Mouse (Mus musculus): ENCODE measurements around the gene Irak4.
A peak's percentile ranks its signal among the peaks of the same experiment; 100 is the strongest.

Irak4 gene

DNA sequence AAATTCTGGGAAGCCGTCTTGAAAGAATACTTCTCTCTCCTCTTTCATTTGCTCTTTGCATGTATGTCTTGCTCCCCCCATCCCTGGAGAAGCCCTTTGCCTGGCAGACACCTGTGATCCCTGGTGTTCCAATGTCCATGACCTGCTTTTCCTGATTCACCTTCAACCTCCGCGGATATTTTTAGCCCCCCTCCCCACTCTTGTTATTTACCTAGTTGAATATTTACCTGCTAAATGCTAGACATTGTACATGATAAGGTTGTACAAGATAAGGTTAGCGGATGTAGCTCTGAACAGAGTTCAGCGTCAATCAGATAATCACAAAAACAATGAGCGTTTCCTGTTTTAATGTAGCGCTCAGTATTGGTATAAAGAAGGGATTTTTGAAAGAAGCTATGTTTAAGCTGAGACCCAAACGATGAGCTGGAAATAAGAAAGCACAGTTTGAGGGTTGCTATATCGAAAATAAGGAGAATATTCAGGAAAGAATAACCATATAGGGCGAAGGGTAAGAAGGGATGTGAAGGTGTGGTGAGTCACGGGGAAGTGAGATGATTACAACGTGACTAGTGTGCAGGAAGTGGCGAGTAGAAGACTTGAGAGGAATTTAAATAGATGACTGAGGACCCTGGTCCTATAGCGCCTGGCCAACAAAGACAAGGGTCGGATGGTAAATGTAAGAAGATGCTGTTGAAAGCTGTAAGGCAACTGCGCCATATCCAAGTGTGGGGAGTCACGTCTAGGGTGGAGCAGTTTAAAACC, 15.6 kb downstream of the Irak4 start:
- DNase-seq (ENCODE audit: low read depth in 2 of 2, low spot score in 2 of 2): no peak

DNA sequence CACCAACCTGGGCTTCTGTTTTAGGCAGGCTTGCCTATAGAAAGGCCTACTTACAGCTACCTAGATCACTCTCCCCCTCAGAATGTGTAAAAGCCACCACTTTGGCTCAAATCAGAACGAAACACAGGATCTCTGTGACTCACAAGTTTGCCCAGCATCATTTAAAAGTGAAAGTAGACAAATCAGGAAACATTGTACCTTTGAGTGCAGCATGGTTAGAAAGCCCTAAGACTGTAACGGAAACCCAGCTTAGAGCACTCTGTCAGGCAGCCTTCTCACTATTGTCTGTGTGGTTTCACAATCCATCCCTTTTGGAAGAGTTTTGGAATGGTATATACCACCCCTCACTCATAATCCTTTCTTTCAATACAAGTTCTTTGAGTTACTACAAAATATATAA, 21.5 kb downstream of the Irak4 start:
- DNase-seq (ENCODE audit: low read depth in 2 of 2, low spot score in 2 of 2): no peak

DNA sequence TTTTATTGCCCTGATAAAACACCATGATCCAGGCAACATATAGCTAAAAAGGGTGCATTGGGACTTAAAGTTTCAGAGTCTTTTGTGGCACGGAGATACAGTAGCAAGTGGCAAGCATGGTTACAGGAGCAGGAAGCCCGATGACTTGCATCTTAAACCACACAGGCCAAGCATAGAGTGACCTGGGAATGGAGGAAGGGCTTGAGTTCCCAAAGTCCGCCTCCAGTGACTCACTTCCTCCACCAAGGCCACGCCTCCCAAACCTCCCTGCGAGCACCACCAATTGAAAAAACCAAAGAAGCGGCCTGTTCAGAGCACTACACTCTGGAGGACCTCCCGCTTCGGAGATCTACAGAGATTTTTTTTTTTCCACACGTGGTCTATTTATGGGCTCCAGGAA, 22.4 kb downstream of the Irak4 start:
- DNase-seq (ENCODE audit: low read depth in 2 of 2, low spot score in 2 of 2): no peak

DNA sequence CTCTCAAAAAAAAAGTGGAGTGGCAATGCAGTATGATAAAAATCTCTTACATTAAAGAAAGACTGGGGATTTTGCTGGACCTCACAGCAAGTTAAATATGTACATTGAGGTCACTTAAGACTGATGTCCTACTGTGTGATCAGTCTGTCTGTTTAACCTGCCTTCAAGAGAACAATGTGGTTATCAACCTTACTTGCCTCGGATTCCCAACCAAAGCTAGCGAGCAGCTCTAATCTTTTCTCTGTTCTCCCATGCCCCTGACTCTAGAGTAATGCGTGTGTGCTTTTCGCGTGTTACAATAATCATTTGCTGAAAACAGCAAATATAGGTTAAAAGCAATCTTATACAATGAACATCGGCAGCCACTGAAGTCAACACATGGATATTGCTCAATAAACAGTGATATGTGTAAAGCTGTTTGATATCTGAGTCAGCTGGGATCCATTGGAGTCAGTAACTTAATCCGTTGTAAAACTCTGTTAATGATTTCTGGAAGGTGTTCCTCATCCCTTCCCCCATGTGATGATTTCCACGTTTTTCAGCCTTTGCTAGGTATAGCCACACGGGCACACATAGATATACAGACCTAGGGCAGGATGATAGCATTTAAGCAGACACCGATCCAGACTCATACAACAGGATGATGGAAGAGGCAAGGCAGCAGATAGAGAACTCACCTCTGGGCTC, 25.2 kb downstream of the Irak4 start:
- DNase-seq (ENCODE audit: low read depth in 2 of 2, low spot score in 2 of 2): no peak

DNA sequence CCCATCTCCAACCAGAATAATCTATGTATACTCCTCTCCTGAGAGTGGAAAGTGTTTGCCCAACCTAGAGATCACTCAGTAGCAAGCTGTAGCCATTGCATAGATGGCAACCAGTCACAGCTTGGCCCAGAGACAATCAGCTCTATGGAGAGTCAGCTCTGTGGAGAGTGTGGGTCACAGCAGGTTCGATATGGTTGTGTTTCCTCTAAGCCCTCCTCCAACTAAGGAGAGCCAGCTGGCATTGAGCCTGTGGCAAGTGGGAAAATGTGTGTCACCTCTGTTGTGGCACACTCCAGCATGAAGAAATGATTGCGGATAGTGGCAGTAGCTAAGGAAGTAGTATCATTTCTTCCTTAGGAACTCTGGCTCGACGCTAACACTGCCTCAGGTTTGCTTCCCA, 28.1 kb downstream of the Irak4 start:
- no peak for DNase-seq (ENCODE audit: low read depth in 2 of 2, low spot score in 2 of 2)

DNA sequence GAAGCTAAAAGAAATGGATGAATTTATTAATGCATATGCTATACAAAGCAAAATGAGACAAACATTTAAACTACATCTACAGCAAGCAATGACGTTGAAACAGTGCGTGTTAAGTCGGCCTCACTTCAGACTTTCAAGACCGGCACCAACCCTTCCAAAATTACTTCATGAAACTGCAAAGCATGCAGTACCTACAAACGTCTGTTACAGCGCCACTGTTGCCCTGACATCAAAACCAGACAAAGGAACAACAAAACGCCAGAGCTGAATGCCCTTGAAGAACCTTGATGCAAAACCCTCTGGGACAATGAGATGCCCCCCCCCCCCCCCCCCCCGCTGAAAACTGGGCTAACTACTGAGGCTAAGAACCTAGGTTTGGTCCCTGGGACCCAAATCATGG, 29.3 kb downstream of the Irak4 start:
- DNase-seq (ENCODE audit: low read depth in 2 of 2, low spot score in 2 of 2): no peak

DNA sequence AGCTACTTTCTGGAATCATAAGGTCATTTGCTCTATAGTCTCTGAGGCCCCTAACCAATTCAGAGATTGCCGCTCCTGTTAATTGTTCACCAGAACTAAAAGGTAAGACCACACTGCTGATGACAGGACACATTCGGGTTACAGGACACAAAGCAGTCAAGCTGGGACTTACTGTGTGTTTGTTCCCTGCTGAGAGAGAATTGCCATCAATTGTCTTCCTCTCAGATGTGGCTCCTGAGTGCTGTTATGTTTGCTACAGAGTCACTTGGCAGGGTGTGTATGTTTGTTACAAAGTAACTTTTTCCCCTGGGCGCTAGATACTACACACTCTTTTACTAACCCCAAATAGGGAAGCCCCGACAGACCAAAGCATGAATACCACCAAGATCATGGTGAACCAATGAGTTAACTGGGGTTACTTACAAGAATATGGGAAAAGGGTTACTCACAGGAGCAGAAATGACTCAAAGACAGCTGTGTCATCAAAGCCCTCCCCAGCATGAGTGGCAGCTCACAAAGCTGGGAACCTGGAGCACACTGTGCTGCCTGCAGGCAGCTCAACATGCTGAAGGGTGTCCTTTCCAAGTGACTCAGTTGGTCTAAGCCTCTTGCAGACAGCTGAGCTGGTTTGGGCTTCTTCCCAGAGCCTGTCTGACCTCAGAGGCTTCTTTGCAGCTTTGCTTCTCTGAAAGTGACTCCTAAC, 31.3 kb downstream of the Irak4 start:
- no peak for DNase-seq (ENCODE audit: low read depth in 2 of 2, low spot score in 2 of 2)

DNA sequence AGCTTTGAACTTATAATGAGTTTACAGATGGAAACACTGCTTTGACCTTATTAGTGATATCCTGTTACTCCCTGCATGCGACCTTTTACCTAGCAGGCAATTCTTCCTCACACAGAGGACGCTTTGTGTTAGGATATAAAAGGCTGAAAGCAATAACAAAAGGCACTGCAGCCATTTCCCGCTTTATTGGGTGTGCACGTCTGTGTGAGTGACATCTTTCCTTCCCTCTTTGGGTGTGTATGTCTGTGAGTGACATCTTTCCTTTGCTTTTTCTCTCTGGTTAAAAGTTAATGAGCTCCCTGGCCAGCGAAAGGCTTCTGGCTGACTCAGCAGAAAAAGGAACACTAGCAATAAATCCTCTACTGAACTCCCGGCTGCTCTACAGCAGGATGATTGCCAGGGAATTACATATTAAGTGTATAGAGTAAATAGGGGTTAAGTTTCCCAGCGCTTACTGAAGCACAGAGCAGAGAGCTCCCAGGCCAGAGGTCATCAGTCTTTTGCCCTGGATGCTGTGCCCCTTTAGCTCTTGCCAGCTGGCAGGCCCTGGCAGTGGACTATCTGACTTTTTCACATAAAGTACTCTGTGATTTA, 38.7 kb downstream of the Irak4 start:
- no peak for DNase-seq (ENCODE audit: low read depth in 2 of 2, low spot score in 2 of 2)

DNA sequence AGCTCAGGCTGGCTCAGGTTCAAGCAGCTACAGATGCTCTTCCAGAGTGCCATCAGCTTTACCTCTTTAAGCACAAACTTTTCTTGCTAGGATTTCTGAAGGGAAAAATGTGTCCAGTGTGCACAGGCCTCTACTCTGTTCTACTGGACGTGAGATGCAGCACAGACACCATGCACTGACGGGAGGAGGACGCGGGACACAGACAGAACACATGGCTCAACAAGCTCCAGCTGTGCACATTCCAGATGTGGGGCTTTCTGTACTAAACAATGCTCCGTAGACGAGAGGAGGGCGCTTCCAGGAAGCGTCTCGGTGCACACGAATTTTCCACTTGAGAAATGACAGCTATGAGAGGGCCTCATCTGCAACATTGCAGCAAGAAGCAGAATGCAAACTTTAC, 39.7 kb downstream of the Irak4 start:
- no peak for DNase-seq (ENCODE audit: low read depth in 2 of 2, low spot score in 2 of 2)

DNA sequence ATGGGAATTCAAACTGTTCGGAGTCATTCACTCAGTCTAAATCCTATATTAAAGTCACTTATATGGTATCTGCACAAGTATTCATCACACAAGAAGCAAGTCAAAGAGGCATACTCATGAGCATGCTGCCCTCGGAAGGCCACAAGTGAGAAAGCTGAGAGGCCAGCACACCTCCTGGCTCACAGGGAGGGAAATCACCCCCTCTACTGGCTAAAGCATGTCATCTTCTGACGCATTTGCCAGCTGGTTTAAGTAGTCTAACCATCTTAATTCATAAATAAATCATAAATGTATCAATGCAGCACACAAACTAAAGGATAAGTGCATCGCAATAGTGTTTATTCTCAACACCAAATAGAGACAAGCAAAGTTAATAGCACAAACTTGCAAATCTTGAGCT, 41.3 kb downstream of the Irak4 start:
- no peak for DNase-seq (ENCODE audit: low read depth in 2 of 2, low spot score in 2 of 2)

DNA sequence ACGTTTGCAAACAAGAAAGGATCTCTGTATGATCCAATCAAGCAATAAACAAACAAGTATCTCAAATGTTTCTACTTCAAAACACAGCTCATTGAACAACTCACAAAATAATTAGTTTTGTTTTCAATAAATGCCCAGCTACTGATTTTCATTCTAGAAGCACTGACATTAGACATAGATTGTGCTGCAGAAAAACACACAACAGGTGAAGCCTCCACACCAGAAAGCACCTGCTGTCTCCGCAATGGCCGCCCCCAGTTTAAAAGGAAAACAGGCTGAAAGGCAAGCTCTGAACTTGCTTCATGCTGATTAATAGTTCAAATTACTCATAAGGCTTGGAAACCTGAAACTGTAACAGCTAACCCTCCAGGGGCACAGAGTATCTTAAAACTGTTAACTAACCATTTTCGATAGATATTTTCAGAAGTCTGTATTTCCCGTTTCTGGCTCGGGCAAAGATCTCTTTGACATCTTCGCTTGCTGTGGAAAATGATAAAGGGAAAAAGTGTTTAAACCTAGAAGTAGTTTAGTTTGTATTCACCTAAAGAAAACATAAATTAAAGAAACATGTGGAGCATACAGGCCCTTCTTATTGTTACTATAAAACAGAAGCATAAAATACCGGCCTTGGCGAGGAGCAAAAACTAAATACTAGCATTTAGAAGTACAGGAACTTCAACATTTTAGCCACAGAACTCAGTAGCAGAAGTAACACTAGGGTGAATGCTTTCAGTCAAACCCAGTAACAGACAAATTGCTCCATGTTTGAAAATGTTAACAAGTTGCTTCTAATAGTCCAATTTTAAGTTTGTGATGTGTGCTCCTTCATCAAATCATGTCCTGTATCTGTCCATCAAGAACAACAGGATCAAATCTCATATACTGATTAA, 44.6 kb downstream of the Irak4 start:
- no peak for DNase-seq (ENCODE audit: low read depth in 2 of 2, low spot score in 2 of 2)

DNA sequence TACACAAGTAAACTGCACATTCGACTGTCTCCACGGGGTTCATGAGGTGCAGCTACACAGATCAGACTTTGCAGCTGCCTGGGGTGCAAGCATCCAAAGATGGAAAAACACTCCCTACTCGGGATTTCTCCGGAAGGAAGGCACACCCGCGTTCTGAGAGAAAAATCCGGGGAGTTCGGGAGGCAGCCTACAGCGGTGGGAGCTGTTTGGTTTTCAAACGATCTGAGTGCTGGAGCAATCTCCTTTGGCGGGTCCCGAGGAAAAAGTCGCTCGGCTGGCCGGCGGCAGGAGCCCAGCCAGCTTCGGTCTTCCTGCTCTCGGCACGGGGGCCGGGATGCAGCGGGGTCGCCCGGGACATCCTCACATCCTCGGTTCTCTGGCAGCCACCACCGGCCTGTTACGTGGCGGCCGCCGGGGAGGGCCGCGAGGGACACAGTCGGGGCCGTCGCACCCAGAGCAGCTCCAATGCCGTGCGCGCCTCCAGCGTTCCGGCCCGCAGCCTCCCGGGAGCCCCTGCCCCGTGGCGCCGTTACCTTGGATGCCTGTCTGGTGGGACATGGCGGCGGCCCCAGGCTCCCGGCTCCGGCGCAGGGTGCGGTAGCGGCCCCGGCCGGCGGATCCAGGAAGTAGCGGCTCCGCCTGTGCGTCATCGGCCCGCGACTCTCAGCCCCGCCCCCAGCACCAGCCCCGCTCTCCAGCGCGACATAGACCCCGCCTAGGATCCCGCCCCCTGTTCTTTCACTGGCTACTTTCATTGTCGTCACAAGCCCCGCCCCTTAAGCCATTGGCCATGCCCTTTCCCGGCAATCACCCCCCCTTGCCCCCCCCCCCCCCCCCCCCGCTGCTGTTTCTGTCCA, 46.0 kb downstream of the Irak4 start, which contains the start of gene Twf1:
TSS of gene Twf1 (minus strand) at position 671 of the 857 bp plus-strand sequence.
- DNase-seq (ENCODE audit: low read depth in 2 of 2, low spot score in 2 of 2): peak; percentile 96 to 98

DNA sequence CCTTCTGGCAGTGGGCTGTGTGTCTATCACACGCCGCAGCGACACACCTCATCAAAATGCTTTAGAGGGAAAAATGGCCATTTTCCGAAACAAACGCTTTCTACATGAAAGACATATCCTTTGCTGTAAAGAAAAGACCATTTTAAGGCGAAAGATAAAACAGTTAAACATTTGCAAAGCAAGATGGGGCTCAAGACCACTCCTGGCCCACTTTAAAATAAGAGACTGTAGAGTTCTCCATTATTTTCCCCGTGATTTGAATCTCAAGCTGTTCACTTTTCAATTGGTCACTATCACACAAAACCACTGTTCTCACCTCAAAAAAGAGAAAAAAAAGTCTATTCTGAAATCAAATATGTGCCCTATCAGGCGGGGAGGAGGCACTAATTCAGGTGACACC, 46.6 kb downstream of the Irak4 start:
- DNase-seq (ENCODE audit: low read depth in 2 of 2, low spot score in 2 of 2): no peak

DNA sequence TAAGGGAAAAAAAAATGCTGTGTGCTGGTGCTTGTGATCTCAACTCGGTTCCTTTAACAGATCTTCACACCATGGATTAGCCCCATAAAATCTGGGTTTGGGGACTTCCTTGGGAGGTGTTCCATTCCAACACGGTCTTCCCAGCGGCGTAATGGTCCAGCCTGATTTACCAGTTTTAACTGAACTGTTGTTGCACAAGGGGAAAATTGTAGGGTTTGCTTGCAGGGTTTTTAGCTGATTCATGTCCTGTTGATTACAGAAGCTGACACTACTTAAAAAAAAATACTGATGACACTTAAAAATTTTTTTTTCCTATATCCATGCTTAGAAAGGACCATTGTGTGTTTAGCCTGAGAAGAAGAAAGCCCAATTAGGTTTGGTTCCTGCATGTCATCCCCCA, 47.9 kb downstream of the Irak4 start:
- DNase-seq (ENCODE audit: low read depth in 2 of 2, low spot score in 2 of 2): no peak

DNA sequence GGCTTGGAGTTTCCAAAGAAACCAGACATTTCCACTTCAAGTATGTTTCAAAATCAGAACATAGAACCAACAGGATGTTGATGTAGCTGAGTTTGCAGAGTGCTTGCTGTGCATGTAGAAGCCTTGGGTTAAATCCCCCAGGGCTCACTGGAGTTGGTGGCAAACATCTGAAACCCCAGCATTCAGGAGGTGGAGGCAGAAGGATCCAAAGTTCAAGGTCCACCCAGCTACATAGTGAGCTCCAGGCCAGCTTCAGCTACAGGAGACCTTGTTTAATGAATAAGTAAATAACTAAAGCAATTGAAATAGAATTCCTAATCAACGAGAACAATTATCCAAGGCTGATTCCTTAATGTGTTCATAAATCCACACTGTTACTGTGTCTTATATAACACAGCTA, 50.1 kb downstream of the Irak4 start:
- DNase-seq (ENCODE audit: low read depth in 2 of 2, low spot score in 2 of 2): no peak

DNA sequence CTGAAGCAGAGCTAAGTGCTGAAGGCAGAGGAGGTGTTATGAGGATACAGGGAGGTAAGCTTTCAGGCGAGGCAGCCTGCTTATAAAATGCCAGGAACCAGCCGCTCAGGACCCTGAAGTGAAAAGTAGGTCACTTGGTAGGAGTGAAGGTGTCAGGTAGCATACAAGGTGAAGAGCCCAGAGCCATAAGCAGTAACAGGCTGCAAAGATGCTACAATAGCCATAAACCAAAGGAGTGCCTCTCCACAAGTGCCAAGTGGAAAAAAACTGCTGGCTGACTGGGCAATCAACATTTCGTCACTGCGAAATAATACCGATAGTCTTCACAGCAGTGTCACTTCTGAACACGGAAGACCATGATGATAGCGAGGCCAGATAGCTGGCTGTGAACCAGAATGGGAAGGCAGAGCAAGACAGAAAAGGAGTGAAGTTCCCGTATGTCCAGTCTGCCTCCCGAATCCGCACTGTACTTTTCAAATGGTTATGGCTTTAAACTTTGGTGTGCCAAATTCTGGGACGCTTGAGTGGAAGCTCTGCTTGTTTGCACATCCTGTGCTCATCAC, 56.8 kb downstream of the Irak4 start:
- DNase-seq (ENCODE audit: low read depth in 2 of 2, low spot score in 2 of 2): no peak

DNA sequence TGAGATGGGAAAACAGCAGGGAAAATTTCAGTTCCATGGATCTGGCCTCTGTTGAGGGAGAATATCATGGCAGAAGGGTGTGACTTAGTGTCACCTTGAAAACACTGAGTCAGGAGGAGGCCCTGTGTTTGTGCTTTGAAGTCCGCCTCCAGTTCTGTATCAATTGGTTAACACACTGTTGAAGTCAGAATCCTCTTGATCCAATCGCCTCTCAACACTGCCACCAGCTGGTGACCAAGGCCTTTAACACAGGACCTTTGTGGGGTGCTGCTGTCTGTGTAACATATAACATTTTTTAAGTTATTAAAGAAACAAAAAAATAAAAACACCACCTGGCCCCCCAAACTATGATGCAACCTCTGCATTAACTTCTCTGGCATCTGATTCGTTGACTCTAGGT, 57.9 kb downstream of the Irak4 start:
- DNase-seq (ENCODE audit: low read depth in 2 of 2, low spot score in 2 of 2): peak; percentile 16 to 38

DNA sequence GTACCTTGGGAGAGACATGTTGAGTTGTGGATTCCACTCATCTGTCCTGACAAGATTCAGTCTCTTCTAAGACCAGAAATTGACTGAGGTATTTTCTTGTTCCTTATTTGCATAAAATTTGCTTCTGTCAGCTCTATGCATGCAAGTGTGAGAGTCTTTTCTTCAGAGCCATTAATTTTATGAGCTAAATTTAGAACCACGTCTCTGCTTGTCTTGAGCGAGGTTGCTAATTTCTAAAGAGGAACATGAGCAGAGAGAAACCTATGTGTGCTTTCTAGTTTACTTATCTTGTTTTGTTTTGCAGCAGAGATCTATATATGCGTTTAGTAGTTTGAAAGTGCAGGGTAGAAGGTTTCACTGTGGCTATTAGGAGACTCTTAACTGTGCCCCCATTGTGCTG, 59.0 kb downstream of the Irak4 start:
- DNase-seq (ENCODE audit: low read depth in 2 of 2, low spot score in 2 of 2): no peak

DNA sequence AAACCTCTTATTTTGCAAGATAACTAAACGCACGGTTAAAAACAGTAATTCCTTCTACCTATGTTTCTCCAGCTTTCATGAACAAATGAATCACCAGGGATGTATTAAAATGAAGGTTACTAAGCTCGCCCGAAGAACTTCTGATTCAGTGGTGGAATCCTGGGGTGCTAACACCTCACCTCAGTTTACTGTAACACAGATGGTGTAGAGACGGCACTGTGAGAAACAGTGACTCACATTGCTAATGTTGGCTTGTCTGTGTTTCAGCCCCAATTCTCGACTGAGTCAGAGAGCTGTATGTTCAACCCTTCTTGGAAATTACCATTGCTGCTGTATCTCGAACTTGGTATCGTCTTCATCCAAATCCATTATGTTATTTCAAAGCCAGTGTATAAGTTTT, 64.3 kb downstream of the Irak4 start:
- no peak for DNase-seq (ENCODE audit: low read depth in 2 of 2, low spot score in 2 of 2)

DNA sequence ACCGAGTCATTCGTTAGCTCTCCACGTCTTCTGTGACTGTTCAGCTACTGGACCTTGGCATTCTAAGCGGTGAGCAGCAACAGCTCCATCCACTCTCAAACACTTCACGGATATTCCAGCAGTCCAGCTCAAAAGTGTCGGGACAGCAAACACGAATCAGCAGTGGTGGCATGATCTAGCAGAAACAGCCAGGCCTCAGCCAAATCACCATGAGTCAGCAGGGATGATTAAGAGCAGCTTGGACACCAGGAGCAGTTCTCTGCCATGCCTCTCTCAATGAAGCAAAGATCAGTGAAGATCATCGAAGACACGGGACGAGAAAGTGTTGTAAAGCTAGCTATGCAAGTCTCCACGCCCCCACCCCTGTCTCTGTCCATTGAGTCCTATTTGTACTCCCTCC, 72.6 kb downstream of the Irak4 start:
- no peak for DNase-seq (ENCODE audit: low read depth in 2 of 2, low spot score in 2 of 2)

Measured in CD8-positive naive resting alpha-beta T cell, adult 2 months (primary cell).